Mouse (Mus musculus): Measurements from ENCODE around the gene Mark3. TPM values are rescaled to one million over a fixed set of nuclear protein-coding genes. Genes with fewer than 3 reads are reported as not detected.
A peak's percentile ranks its signal among the peaks of the same experiment; 100 is the strongest.

Mark3 gene
- polyA plus RNA-seq (2021), result 85.4 TPM

- TF ChIP-seq CTCF (IDR thresholded peaks at IDR 0.05), result no peak
- POLR2A ChIA-PET, result no interaction called here
- DNase-seq (ENCODE audit: low read depth, low spot score), result peak; percentile 76
- no peaks in the 10 kb centered on the region for H3K27me3 ChIP-seq
- peak; percentile 91 for ATAC-seq
- CTCF ChIA-PET, result no interaction called here
- in situ Hi-C loops (cut with MboI; ENCODE audit: low pct_unique_long_range_greater_than_20kb), result no loop called here
These were observed at the start of gene Mark3 for GRCm38 (mm10) chr12:111574074-111574886. Gene Mark3 (plus strand): TSS chr12:111574523.

DNA sequence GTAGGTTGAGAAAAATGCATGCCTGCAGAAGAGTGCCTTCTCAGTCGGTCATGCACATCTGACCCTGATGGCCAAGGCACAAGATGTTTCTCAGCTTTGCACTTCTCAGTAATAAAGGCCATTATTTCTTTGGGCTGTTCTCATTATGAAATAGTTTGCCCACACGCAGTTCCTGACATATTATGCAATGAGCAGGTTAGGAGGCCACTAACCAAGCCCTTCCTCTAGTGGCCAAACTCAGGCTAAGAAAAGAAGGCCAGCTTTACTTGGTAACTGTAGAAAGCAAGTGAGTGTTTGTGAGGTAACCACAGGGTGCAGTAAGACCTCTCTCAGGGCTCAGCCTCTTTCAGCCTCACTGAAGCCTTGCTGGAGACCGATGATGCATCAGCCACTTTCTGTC lies 49.4 kb upstream of the Mark3 start:
- ChIA-PET CTCF (interaction anchor here (1.0 kb wide), 1 partner anchor 20 kb away, joined by 3 read pairs; no protein-coding TSS in a partner anchor), POLR2A (no interaction called here)
- DNase-seq (ENCODE audit: low read depth, low spot score), result no peak
- no peak for TF ChIP-seq CTCF (IDR thresholded peaks at IDR 0.05)
- ATAC-seq, result no peak
- in situ Hi-C loops (cut with MboI; ENCODE audit: low pct_unique_long_range_greater_than_20kb), result no loop called here
- H3K27me3 ChIP-seq, result no peaks in the 10 kb centered on the region

DNA sequence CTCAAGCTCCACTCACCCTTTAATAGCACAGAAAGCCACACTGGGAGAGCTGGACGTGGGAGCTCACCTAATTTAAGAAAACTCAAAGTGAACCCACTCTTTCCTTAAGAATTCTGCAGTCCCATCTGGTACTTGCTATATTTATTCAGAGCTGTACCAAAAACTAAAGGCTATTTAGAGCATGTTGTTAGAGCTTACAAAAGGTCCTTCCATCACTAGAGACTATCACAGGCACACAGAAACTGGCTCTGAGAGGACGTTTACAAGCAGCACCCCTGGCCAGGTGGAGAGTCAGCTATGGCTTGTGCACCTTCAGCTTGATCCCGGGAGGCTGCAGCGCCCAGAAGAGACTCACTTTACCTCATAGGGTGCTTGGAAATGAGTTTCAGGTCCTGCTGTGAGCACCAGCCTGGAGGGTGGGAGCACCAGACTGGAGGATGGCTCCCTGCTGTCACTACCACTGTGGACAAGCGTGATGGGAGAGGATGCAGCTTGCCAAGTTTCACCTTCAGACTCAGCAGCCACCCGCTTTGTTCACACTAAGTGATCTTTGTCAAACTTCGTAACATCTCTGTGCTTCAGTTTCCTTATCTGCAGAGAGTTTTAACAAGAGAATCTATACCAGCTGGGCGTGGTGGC lies 46.6 kb upstream of the Mark3 start:
- ATAC-seq (no peak), DNase-seq (ENCODE audit: low read depth, low spot score) (no peak)
- ChIA-PET POLR2A (interaction anchor here (0.6 kb wide), 1 partner anchor 8 kb away, joined by 3 read pairs; no protein-coding TSS in a partner anchor), CTCF (interaction anchor here (1.6 kb wide), 1 partner anchor 199 kb away, joined by 3 read pairs; no protein-coding TSS in a partner anchor)
- TF ChIP-seq CTCF (IDR thresholded peaks at IDR 0.05), result no peak
- H3K27me3 ChIP-seq, result no peaks in the 10 kb centered on the region
- in situ Hi-C loops (cut with MboI; ENCODE audit: low pct_unique_long_range_greater_than_20kb), result no loop called here

DNA sequence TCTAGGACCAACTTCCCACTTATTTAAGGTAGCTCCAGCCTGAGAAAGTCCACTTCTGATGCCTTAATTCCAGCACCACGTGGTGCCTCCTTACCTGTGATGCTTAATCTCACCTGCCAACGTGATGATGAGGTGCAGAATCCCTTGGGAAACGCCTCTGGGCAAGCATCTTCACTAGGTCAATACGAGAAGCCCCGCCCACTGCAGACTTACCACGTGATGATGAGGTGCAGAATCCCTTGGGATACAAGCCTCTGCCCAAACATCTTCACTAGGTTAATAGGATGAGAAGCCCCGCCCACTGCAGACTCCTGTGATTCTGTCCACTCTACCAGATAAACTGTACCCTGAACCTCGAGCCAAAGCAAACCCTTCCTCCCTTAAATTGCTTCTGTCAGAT lies 45.1 kb upstream of the Mark3 start:
- H3K27me3 ChIP-seq, result no peaks in the 10 kb centered on the region
- ChIA-PET CTCF (interaction anchor here (1.6 kb wide), 1 partner anchor 200 kb away, joined by 3 read pairs; no protein-coding TSS in a partner anchor), POLR2A (interaction anchor here (0.6 kb wide), 1 partner anchor 93 kb away, joined by 4 read pairs; no protein-coding TSS in a partner anchor)
- DNase-seq (ENCODE audit: low read depth, low spot score) (no peak), ATAC-seq (no peak)
- in situ Hi-C loops (cut with MboI; ENCODE audit: low pct_unique_long_range_greater_than_20kb), result no loop called here
- no peak for TF ChIP-seq CTCF (IDR thresholded peaks at IDR 0.05)

- CTCF ChIA-PET, result no interaction called here
- in situ Hi-C loops (cut with MboI; ENCODE audit: low pct_unique_long_range_greater_than_20kb), result no loop called here
- no peaks in the 10 kb centered on the region for H3K27me3 ChIP-seq
- ATAC-seq (no peak), DNase-seq (ENCODE audit: low read depth, low spot score) (no peak)
- no peak for TF ChIP-seq CTCF (IDR thresholded peaks at IDR 0.05)
- POLR2A ChIA-PET, result no interaction called here
These were observed 41.1 kb upstream of the Mark3 start for GRCm38 (mm10) chr12:111533096-111533794.

DNA sequence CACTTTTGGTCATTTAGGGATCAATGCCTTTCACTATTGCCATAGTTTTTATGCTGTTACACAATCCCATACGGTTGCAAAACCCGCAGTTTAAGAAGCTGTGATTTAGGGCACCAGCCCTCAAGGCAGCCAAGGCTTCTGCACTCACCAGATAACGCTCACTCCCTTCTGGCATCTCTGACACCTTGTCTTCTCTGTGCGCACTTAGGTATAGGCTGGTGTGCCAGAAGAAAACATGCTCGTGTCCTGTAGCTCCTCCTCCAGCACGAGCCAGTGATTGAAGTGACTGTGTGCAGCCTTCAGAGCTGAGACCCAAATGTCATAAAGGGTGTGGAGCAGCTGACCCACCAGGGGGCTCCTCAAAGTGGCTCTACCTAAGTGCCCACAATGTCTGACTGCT lies 39.0 kb upstream of the Mark3 start:
- TF ChIP-seq CTCF (IDR thresholded peaks at IDR 0.05), result no peak
- CTCF ChIA-PET, result interaction anchor here (1.3 kb wide), 1 partner anchor 9 kb away, joined by 3 read pairs; no protein-coding TSS in a partner anchor
- in situ Hi-C loops (cut with MboI; ENCODE audit: low pct_unique_long_range_greater_than_20kb), result no loop called here
- no peak for DNase-seq (ENCODE audit: low read depth, low spot score)
- ATAC-seq, result no peak
- H3K27me3 ChIP-seq, result no peaks in the 10 kb centered on the region
- POLR2A ChIA-PET, result no interaction called here

DNA sequence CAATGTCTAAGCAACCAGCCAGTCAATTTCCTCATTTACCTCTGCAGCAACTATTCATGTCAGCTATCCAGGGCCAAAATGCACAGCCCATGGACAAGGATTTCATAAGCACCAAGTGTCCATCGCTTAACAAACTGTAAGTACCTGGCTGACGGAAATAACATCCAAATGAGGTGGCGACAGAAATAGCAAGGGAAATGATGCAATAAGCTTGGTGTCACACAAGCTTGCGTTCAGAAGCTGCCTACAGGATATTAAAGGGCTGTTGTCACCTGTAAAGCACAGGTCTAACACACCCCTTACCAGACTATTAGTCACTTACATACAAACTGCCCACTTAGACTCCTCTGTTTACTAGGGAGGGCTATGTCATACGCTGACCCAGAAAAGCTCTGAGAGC lies 38.6 kb upstream of the Mark3 start:
- DNase-seq (ENCODE audit: low read depth, low spot score) (no peak), ATAC-seq (no peak)
- ChIA-PET POLR2A (no interaction called here), CTCF (interaction anchor here (1.3 to 1.5 kb wide), 3 partner anchors 9 to 110 kb away, joined by 3 read pairs; no protein-coding TSS in a partner anchor)
- no peak for TF ChIP-seq CTCF (IDR thresholded peaks at IDR 0.05)
- in situ Hi-C loops (cut with MboI; ENCODE audit: low pct_unique_long_range_greater_than_20kb), result no loop called here
- no peaks in the 10 kb centered on the region for H3K27me3 ChIP-seq

DNA sequence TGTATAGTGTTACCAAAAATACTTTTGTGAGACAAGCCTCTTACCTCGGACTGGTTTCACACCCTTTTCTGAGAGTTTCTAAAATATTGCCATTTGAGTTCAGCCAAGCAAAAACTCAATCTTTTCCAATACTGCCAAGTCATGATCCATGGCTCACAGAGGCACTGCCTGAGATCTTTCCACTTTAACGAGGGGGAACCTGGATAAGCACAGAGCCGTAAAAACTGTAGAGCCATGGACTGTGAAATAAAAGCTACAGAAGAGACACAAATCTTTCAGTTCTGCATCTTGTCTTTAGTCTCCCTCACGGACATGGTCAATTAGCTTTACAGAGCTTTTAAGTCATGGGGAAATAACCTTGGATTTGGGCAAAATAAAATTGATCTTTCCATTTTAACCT lies 37.6 kb upstream of the Mark3 start:
- CTCF ChIA-PET, result interaction anchor here (1.4 to 1.5 kb wide), 2 partner anchors 55 to 111 kb away, joined by 3 read pairs; no protein-coding TSS in a partner anchor
- no peak for TF ChIP-seq CTCF (IDR thresholded peaks at IDR 0.05)

DNA sequence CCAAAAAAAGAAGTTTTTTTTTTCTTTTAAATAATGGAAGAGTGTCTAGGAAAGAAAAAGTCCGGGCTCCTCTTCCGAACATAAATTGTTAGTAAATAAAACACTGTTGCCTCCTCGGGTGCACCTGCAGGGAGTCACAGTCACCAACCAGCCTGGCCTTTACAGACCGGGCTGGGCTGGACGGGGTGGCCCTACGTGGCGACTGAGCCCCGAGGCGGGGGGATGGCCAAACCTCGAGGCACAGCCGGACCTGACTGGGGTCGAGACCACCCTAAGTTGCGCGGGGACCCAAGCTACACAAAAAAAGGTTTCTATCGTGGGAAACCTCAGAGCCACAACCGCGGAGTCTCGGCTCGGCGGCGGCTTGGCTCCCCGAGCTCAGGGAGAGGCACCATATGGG lies 37.0 kb upstream of the Mark3 start:
- CTCF ChIA-PET, result interaction anchor here (1.4 to 1.5 kb wide), 2 partner anchors 56 to 112 kb away, joined by 3 read pairs; no protein-coding TSS in a partner anchor
- in situ Hi-C loops (cut with MboI; ENCODE audit: low pct_unique_long_range_greater_than_20kb), result no loop called here
- ATAC-seq, result no peak
- no peaks in the 10 kb centered on the region for H3K27me3 ChIP-seq
- POLR2A ChIA-PET, result interaction anchor here (0.8 to 1.5 kb wide), 2 partner anchors 32 to 112 kb away, joined by 3 read pairs; no protein-coding TSS in a partner anchor
- DNase-seq (ENCODE audit: low read depth, low spot score), result no peak
- no peak for TF ChIP-seq CTCF (IDR thresholded peaks at IDR 0.05)

More for the DNA sequence above, 37.6 kb upstream of the Mark3 start:
- in situ Hi-C loops (cut with MboI; ENCODE audit: low pct_unique_long_range_greater_than_20kb), result no loop called here
- POLR2A ChIA-PET, result interaction anchor here (0.8 to 1.5 kb wide), 2 partner anchors 32 to 112 kb away, joined by 3 read pairs; no protein-coding TSS in a partner anchor
- no peak for DNase-seq (ENCODE audit: low read depth, low spot score)
- ATAC-seq, result no peak
- H3K27me3 ChIP-seq, result no peaks in the 10 kb centered on the region

DNA sequence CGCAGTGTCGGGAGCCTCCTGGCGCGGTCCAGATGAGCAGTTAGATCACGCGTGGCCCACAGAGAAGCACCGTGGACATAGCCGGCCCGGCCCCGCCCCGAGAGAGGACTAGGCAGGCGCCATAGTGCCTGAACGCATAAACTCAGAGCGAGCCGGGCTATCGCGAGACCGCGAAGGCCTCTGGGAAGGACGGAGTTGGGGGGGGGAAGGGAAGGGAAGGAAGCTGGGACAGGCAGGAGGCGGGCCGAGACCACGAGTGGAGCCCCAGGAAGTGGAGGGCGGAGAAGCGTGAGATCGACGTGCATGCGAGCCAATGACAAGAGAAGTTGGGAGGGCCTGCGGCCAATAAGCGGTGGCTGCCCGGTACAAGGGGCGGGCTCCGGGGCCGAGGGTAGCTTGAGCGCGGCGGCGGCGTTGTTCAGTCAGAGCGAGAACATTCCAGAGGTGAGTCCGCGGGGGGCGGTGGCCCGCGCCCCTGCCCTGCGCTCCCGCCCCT lies 36.5 kb upstream of the Mark3 start, which contains the start of gene Eif5:
Eif5 (plus strand) TSS at position 221 of the 496 bp plus-strand sequence.
- no peak for TF ChIP-seq CTCF (IDR thresholded peaks at IDR 0.05)
- peak; percentile 96 for ATAC-seq

More for the DNA sequence above, 36.5 kb upstream of the Mark3 start, which contains the start of gene Eif5:
- in situ Hi-C loops (cut with MboI; ENCODE audit: low pct_unique_long_range_greater_than_20kb), result no loop called here
- DNase-seq (ENCODE audit: low read depth, low spot score), result peak; percentile 95
- H3K27me3 ChIP-seq, result no peaks in the 10 kb centered on the region
- ChIA-PET POLR2A (interaction anchor here (1.5 kb wide), 1 partner anchor 113 kb away, joined by 3 read pairs; no protein-coding TSS in a partner anchor), CTCF (no interaction called here)
